Mouse (Mus musculus): ENCODE data around the gene Mindy4b-ps. TPM values are rescaled to one million over a fixed set of nuclear protein-coding genes. Genes with fewer than 3 reads are reported as not detected.

Gene Mindy4b-ps
- polyA plus RNA-seq, 2 experiments = 0.04 TPM; not detected in 1

DNA sequence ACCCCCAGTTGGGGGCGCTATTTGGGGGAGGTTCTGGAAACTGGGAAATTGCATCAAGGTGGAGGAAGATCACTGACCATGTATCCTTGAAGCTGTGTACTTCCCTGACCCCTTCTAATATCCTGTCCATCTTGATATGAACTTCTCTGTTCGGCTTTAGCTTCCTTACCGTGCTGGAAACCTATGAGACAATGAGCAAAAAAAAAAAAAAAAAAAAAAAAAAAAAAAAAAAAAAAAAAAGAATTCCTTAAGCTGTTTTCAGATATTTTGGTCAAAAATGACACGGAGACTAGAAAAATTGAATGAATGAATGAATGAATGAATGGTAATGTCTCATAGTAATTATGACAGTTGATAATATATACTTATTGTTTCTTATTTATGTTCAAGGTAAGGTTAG is 35.6 kb downstream of the Mindy4b-ps start:
- no peak overlapping the region for H3K27ac ChIP-seq (replicated peaks; ENCODE audit: low read depth, low read length)
- no peaks in the 10 kb centered on the region for H3K4me1 ChIP-seq (ENCODE audit: control insufficient read depth, insufficient read depth, low read length)
- no peaks in the 10 kb centered on the region for H3K27me3 ChIP-seq (ENCODE audit: control insufficient read depth, insufficient read depth, low read length)
- H3K9ac ChIP-seq (ENCODE audit: low read depth, low read length, severe bottlenecking) = no peak overlapping the region
- no peaks in the 10 kb centered on the region for H3K9me3 ChIP-seq (ENCODE audit: control insufficient read depth, low read length)
- DNase-seq (ENCODE audit: low spot score) (no peak), ATAC-seq (ENCODE audit: low FRiP score, low read depth) (no peak)
- no peak overlapping the region for H3K4me2 ChIP-seq (replicated peaks; ENCODE audit: low read depth, low read length, severe bottlenecking)
- 78% methylated on average over 4 of the region's 4 CpGs for WGBS
- no peak for TF ChIP-seq POLR2A (IDR thresholded peaks at IDR 0.05; ENCODE audit: borderline replicate concordance, extremely low read depth, insufficient read depth, insufficient read length)
- no peaks in the 10 kb centered on the region for H3K36me3 ChIP-seq (ENCODE audit: control insufficient read depth, insufficient read depth, low read length)
- no peak overlapping the region for H3K4me3 ChIP-seq (replicated peaks; ENCODE audit: low read length)

DNA sequence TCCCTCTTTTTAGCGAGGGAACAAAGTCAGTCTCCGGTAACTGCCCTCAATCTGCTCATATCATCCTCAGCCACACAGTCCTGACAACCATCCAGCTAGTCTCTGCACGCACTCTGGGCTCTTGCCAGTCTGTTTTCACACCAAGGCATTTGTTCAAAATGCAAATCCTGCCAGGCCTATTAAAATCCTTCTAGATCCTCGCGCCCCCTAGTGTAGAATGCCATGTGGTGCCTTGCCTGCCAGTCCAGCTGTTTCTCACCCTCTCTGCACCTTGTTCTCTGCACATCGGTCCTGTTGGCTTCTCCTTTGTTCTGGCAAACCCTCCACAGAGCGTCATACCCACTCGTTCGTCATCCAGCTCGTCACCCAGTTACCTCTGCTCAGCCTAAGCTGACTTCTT is 36.2 kb downstream of the Mindy4b-ps start:
- H3K27ac ChIP-seq (replicated peaks; ENCODE audit: low read depth, low read length) = no peak overlapping the region
- ATAC-seq (ENCODE audit: low FRiP score, low read depth) (no peak), DNase-seq (ENCODE audit: low spot score) (peak; percentile 54)
- no peaks in the 10 kb centered on the region for H3K4me1 ChIP-seq (ENCODE audit: control insufficient read depth, insufficient read depth, low read length)
- no peak for TF ChIP-seq POLR2A (IDR thresholded peaks at IDR 0.05; ENCODE audit: borderline replicate concordance, extremely low read depth, insufficient read depth, insufficient read length)
- 30% methylated on average over 10 of the region's 10 CpGs for WGBS
- H3K9me3 ChIP-seq (ENCODE audit: control insufficient read depth, low read length) = no peaks in the 10 kb centered on the region
- no peak overlapping the region for H3K4me3 ChIP-seq (replicated peaks; ENCODE audit: low read length)
- no peak overlapping the region for H3K9ac ChIP-seq (ENCODE audit: low read depth, low read length, severe bottlenecking)
- H3K36me3 ChIP-seq (ENCODE audit: control insufficient read depth, insufficient read depth, low read length) = no peaks in the 10 kb centered on the region
- no peaks in the 10 kb centered on the region for H3K27me3 ChIP-seq (ENCODE audit: control insufficient read depth, insufficient read depth, low read length)
- H3K4me2 ChIP-seq (replicated peaks; ENCODE audit: low read depth, low read length, severe bottlenecking) = no peak overlapping the region

DNA sequence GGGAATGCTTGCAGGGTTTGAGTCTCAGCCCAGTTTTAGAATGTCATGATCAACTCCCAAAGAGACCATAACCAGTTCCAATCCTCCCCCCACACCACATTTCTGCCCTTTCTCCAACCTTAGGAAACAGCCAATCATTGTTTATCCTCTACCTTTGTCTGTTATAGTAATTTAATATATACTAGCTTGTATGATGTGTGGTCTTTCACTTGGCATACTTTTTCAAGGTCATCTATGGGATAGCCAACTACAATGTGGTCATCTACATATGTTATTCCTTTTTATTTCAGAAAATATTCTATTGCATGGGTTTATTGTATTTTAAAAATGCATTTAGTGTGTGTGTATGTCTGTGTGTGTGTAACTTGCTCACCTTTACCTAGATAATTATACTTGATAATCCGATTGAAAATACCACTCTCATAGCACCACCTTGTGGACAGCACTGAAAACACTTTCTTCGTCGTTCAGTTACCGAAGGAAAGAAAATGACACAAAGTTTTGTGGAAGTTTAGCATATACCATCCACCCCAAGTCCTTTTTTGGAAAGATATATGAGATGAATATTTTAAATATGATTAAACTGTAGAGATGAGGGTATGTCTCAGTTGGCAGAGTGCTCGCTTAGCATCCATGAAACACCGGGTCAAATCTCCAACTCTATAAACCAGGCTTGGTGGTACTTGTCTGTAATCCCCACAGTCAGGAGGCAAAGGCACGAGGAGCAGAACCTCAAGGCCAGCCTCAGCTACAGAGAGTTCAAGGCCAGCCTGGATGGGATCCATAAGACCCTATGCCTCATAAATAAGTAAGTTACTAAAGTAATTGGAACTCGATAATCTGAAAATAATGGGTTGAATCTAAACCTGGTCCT is 37.7 kb downstream of the Mindy4b-ps start:
- WGBS = 32% methylated on average over 8 of the region's 8 CpGs
- no peak overlapping the region for H3K27ac ChIP-seq (replicated peaks; ENCODE audit: low read depth, low read length)
- DNase-seq (ENCODE audit: low spot score) = peak; percentile 60
- no peak overlapping the region for H3K9ac ChIP-seq (ENCODE audit: low read depth, low read length, severe bottlenecking)
- no peak for TF ChIP-seq POLR2A (IDR thresholded peaks at IDR 0.05; ENCODE audit: borderline replicate concordance, extremely low read depth, insufficient read depth, insufficient read length)
- H3K27me3 ChIP-seq (ENCODE audit: control insufficient read depth, insufficient read depth, low read length) = no peaks in the 10 kb centered on the region
- H3K36me3 ChIP-seq (ENCODE audit: control insufficient read depth, insufficient read depth, low read length) = no peaks in the 10 kb centered on the region
- H3K4me1 ChIP-seq (ENCODE audit: control insufficient read depth, insufficient read depth, low read length) = no peaks in the 10 kb centered on the region
- ATAC-seq (ENCODE audit: low FRiP score, low read depth) = no peak
- no peak overlapping the region for H3K4me3 ChIP-seq (replicated peaks; ENCODE audit: low read length)
- no peak overlapping the region for H3K4me2 ChIP-seq (replicated peaks; ENCODE audit: low read depth, low read length, severe bottlenecking)
- H3K9me3 ChIP-seq (ENCODE audit: control insufficient read depth, low read length) = no peaks in the 10 kb centered on the region

DNA sequence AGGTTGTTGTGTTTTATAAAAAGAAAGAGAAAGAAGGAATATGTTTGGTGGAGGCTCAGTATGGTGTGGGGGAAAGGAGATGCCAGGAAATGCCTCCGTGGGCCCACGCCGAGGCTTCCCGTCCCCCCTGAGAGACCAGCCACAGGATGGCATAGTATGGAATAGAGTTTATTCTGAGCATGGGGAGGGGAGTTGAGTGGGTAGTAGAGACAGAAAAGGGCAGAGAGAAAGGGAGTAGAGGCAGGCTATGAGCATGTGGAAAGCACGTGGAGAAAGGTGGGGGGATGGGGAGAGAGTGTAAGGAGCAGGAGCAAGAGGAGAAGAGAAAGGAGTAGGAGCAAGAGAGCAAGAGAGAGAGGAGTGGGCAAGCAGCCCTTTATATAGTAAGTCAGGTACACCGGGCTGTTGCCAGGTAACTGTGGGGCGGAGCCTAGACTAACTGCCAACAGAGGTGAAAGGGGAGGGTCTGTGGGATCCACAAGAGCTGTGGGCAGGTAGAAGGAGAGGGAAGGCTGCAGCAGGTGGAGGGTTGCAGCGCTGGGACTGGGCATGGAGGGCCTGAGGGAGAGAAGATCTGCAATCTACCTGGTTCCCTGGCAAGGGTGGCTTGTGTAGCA is 38.4 kb downstream of the Mindy4b-ps start:
- DNase-seq (ENCODE audit: low spot score) (no peak), ATAC-seq (ENCODE audit: low FRiP score, low read depth) (no peak)
- Histone ChIP-seq H3K36me3 (ENCODE audit: control insufficient read depth, insufficient read depth, low read length) (no peaks in the 10 kb centered on the region), H3K4me1 (ENCODE audit: control insufficient read depth, insufficient read depth, low read length) (no peaks in the 10 kb centered on the region), H3K4me3 (replicated peaks; ENCODE audit: low read length) (no peak overlapping the region), H3K9me3 (ENCODE audit: control insufficient read depth, low read length) (no peaks in the 10 kb centered on the region), H3K9ac (ENCODE audit: low read depth, low read length, severe bottlenecking) (no peak overlapping the region), H3K27me3 (ENCODE audit: control insufficient read depth, insufficient read depth, low read length) (no peaks in the 10 kb centered on the region), H3K4me2 (replicated peaks; ENCODE audit: low read depth, low read length, severe bottlenecking) (no peak overlapping the region), H3K27ac (replicated peaks; ENCODE audit: low read depth, low read length) (no peak overlapping the region)
- WGBS = 50% methylated on average over 8 of the region's 8 CpGs
- TF ChIP-seq POLR2A (IDR thresholded peaks at IDR 0.05; ENCODE audit: borderline replicate concordance, extremely low read depth, insufficient read depth, insufficient read length) = no peak

DNA sequence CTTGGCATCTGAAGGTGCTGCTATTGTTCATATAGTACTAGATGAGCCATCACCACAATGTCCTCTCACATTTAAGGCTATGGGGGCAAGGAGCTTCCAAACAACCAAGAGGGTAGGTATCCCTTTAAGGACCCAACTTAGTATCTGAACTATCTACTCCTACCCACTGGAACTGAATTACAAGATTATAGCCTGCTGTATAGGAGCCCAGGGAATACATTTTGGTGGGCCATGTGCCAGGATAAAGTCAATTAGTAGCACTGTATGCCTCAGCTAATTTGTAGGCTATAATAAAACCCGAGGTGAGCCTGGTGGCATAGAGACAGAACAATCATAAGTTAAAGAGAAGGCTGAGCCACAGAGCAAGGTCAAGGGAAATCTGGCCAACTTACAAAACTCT is 65.7 kb downstream of the Mindy4b-ps start:
- H3K4me3 ChIP-seq (replicated peaks; ENCODE audit: low read length) = no peak overlapping the region
- 37% methylated on average over 1 of the region's 1 CpGs for WGBS
- no peaks in the 10 kb centered on the region for H3K36me3 ChIP-seq (ENCODE audit: control insufficient read depth, insufficient read depth, low read length)
- no peak overlapping the region for H3K9ac ChIP-seq (ENCODE audit: low read depth, low read length, severe bottlenecking)
- TF ChIP-seq POLR2A (IDR thresholded peaks at IDR 0.05; ENCODE audit: borderline replicate concordance, extremely low read depth, insufficient read depth, insufficient read length) = no peak
- ATAC-seq (ENCODE audit: low FRiP score, low read depth) (no peak), DNase-seq (ENCODE audit: low spot score) (peak; percentile 2)
- no peak overlapping the region for H3K4me2 ChIP-seq (replicated peaks; ENCODE audit: low read depth, low read length, severe bottlenecking)
- H3K27me3 ChIP-seq (ENCODE audit: control insufficient read depth, insufficient read depth, low read length) = no peaks in the 10 kb centered on the region
- no peaks in the 10 kb centered on the region for H3K9me3 ChIP-seq (ENCODE audit: control insufficient read depth, low read length)
- H3K27ac ChIP-seq (replicated peaks; ENCODE audit: low read depth, low read length) = no peak overlapping the region
- no peaks in the 10 kb centered on the region for H3K4me1 ChIP-seq (ENCODE audit: control insufficient read depth, insufficient read depth, low read length)
